Mouse (Mus musculus) forebrain, embryonic 15.5 days (tissue): ENCODE data around the gene Manba. TPM values are rescaled to one million over a fixed set of nuclear protein-coding genes. Genes with fewer than 3 reads are reported as not detected.
"Not testable (repeated sequence)": the region's sequence is repeated elsewhere in the genome, so short reads cannot be mapped to it uniquely, and the experiment has no call there.

Experiments used
- ATAC-seq: fragments of 200-750 bp; cut with Nextera tagmentation; replicated peaks from 2 replicates; pipeline ENCODE4 v1.8.0; 2017; ENCODE audit warnings: mild to moderate bottlenecking, moderate TSS enrichment, moderate library complexity
- H3K27ac ChIP-seq: fragments of 300-500 bp; sonication (generic); replicated peaks from 2 replicates; pipeline ENCODE4 v1.5.1; 2015; ENCODE audit warnings: mild to moderate bottlenecking, inconsistent platforms
- H3K27me3 ChIP-seq: fragments of 300-500 bp; sonication (generic); 2 replicates; pipeline ENCODE4 v1.6.1; 2015; ENCODE audit warnings: inconsistent platforms
- H3K36me3 ChIP-seq: fragments of 300-500 bp; sonication (generic); 2 replicates; pipeline ENCODE4 v1.6.1; 2015; ENCODE audit warnings: mild to moderate bottlenecking, inconsistent platforms
- H3K4me1 ChIP-seq: fragments of 300-500 bp; sonication (generic); 2 replicates; pipeline ENCODE4 v1.6.1; 2015; ENCODE audit warnings: inconsistent platforms
- H3K4me2 ChIP-seq: fragments of 300-500 bp; sonication (generic); replicated peaks from 2 replicates; pipeline ENCODE4 v1.6.1; 2015; ENCODE audit warnings: mild to moderate bottlenecking, inconsistent platforms
- H3K4me3 ChIP-seq: fragments of 300-500 bp; sonication (generic); 2 replicates; pipeline ENCODE4 v1.5.1; 2015; ENCODE audit warnings: mild to moderate bottlenecking, inconsistent platforms
- H3K9ac ChIP-seq: fragments of 300-500 bp; sonication (generic); replicated peaks from 2 replicates; pipeline ENCODE4 v1.6.1; 2015; ENCODE audit warnings: mild to moderate bottlenecking, inconsistent platforms
- H3K9me3 ChIP-seq: fragments of 300-500 bp; sonication (generic); 2 replicates; pipeline ENCODE4 v1.6.1; 2016; ENCODE audit warnings: inconsistent platforms
- WGBS: fragments of 180-500 bp; shearing (Covaris S2); methylation state at CpG from one replicate; pipeline ENCODE4 v1.1.7; 2015; ENCODE audit warnings: mixed read lengths; 5-methylcytosine and 5-hydroxymethylcytosine counted together
- polyA plus RNA-seq: library from polyadenylated mRNA; unstranded; fragments of >200 nt; fragmentation: Nextera tagmentation; extraction: Ambion mirVana; gene quantifications from 2 replicates; pipeline ENCODE4 v1.2.1, GENCODE M21; 2015

The Manba gene
- polyA plus RNA-seq, 1 experiment from 2014 or later = 3.9 TPM

DNA sequence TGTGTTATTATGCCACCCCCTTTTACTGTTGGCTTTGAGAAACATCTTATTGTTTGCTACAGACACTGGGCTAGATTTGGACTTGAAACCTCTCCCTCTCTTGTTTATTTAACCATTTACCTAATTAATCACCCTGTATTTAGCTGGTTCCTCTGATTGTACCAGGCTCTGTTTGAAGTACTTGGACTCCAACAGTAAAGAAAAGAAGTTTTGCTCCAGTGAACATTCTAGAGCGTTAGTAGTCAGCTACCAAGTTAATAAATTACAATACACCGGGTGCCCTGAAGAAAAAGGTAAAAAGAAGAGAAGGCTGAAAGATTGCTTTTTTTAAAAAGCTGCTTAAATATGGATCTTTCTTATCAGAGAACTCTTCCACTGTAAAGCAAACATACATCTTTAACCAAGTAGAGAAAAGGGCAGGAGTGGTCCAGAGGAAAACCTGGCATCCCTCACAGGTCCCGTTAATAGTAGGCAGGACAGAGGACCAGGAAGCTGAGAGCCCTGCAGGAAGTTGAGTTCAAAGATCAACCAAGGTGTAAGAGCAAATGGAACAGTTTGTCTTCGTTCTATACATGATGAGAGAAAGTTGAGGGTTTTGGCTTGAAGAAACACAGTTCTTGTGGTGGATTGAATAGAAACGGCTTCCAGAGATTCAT lies 4.6 kb downstream of the Manba start:
- Histone ChIP-seq H3K4me2 (no peak overlapping the region), H3K4me3 (no peak overlapping the region), H3K4me1 (peaks cover 9% of the 10 kb centered on the region), H3K27ac (no peak overlapping the region), H3K9me3 (no peaks in the 10 kb centered on the region), H3K27me3 (no peaks in the 10 kb centered on the region), H3K36me3 (no peaks in the 10 kb centered on the region), H3K9ac (no peak overlapping the region)
- 83% methylated on average over 5 of the region's 5 CpGs for WGBS
- no peak for ATAC-seq

DNA sequence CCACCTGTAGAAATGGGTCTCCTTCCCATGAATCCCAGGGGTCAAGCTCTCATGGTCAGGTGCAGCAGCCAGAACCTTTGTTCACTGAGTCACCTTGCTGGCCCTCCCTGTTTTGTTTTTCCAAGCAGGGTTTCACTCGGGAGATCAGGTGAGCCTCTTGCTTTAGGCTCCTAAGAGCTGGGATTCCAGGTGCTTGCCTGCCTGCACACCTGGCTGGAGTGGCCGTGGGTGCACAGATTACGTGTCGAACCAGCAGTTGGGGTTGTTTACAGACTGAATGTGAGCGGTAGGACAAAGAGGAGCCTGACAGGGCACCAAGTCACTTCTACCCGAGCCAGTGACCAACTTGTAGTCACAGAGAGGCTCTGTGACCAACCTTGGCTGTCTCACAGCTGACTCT lies 5.7 kb downstream of the Manba start:
- Histone ChIP-seq H3K27ac (no peak overlapping the region), H3K27me3 (no peaks in the 10 kb centered on the region), H3K4me2 (no peak overlapping the region), H3K36me3 (no peaks in the 10 kb centered on the region), H3K9ac (no peak overlapping the region), H3K4me3 (no peak overlapping the region), H3K9me3 (no peaks in the 10 kb centered on the region), H3K4me1 (peaks cover under 1% of the 10 kb centered on the region; the same call in 1 of the 2 replicates)
- WGBS = 88% methylated on average over 6 of the region's 6 CpGs
- ATAC-seq = no peak

DNA sequence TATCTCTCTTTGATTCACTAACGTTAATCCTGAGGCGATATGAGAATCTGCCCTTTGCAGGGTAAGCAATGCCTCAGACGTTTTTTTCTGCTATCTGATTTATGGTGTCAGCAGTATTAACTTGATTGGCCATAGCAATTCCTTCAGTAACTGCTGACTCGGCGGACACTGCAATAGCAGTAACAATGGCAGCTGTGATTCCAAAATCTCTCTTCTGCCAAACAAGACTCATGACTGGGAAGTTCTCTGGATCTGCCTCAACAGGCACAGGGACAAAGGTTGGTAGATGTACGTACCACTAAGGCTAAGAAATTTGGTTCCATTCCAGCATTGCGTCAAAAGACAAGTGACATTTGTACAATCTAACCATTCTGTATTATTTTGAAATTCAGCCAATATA lies 7.9 kb downstream of the Manba start:
- ATAC-seq, H3K4me3 ChIP-seq, H3K36me3 ChIP-seq, H3K9me3 ChIP-seq, H3K27ac ChIP-seq, H3K4me2 ChIP-seq, H3K4me1 ChIP-seq, H3K9ac ChIP-seq, H3K27me3 ChIP-seq: not testable (repeated sequence)
- 82% methylated on average over 7 of the region's 7 CpGs for WGBS

DNA sequence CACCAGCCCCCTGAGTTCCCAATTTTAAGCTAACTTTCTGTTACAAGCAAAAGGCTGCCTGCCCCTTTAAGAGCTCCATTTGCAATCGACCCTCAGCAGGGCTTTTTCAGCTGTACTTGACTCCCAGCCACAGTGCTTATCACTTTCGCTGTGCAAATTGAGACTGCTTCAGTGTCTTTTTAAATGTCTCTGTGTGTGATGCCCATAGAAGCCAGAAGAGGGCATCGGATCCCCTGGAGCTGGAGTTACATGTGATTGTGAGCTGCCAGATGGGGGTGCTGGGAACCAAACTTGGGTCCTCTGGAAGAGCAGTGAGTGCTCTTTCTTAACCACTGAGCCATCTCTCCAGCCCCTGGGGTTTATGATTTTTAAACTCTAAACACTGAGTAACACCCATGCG lies 12.5 kb downstream of the Manba start:
- H3K4me3 ChIP-seq, H3K9me3 ChIP-seq, H3K4me1 ChIP-seq, H3K36me3 ChIP-seq, H3K27me3 ChIP-seq, H3K9ac ChIP-seq, H3K4me2 ChIP-seq, H3K27ac ChIP-seq, ATAC-seq: not testable (repeated sequence)
- 92% methylated on average over 4 of the region's 4 CpGs for WGBS

DNA sequence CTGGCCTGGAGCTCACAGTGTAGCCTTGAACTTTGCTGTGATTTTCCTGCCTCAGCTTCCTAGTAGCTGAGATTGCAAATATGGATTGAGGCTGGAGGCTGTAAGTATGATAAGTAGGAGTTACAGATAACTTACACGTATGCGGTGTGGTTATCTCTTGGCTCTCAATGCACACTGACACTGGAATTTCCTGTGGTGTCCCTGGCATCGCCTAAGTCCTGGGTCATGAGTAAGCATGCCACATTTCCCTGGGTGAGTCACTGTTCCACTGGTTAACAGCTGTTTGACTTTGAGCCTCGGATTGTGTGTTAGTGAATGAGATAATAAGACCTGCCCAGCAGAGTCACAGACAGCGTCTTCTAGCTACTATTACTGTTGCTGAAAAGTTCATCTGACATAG lies 13.5 kb downstream of the Manba start:
- no peaks in the 10 kb centered on the region for H3K4me1 ChIP-seq
- ATAC-seq = no peak
- no peak overlapping the region for H3K4me2 ChIP-seq
- no peak overlapping the region for H3K4me3 ChIP-seq
- no peak overlapping the region for H3K27ac ChIP-seq
- H3K9ac ChIP-seq = no peak overlapping the region
- H3K9me3 ChIP-seq = no peaks in the 10 kb centered on the region
- H3K36me3 ChIP-seq = no peaks in the 10 kb centered on the region
- H3K27me3 ChIP-seq = no peaks in the 10 kb centered on the region
- 90% methylated on average over 5 of the region's 5 CpGs for WGBS

DNA sequence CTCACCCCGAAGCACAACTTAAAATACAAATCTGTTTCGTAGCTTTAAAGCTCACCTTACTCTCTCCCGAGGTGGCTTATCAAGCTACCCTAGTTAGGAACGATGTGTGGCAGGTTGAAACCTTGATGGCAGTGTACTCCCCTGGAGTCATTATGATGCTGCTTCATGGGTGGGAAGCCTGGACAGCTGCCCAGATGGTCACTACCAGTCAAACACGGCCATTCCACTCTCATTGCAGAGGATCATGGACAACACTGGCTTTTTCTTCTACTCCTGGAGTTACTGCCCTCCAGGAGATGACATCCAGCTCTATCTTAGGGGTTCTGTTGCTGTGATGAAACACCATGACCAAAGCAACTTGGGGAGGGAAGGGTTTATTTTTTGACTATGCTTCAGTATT lies 17.7 kb downstream of the Manba start:
- ATAC-seq = no peak
- Histone ChIP-seq H3K36me3 (no peaks in the 10 kb centered on the region), H3K9me3 (no peaks in the 10 kb centered on the region), H3K27me3 (no peaks in the 10 kb centered on the region), H3K4me3 (no peak overlapping the region), H3K9ac (no peak overlapping the region), H3K4me1 (no peaks in the 10 kb centered on the region), H3K4me2 (no peak overlapping the region), H3K27ac (no peak overlapping the region)
- 88% methylated on average over 5 of the region's 5 CpGs for WGBS

DNA sequence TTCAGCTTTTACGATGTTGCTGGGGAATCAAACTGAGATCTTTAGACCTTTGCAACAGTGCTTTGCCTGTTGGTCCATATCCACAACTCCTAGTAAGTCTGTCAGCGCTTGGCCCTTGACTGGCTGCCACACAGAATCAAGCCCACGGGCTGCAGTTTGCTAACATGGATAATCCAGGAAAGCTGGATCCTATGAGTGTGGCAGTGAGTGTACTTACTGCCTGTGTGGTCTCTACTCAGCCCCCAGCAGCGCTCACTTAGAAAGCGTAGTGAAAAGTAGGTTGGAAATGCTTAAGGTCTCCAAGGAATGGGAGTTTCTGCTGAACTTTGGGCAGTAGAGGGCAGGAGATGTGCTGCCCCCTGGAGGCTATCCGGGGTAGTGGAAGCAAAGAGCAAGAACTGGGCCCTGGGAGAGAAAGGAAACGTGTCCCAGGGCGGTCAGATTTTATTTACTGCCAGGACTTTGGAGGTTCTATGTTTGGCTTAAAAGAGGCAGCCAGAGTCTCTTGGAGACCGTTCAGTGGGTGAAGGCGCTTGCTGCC lies 20.0 kb downstream of the Manba start:
- Histone ChIP-seq H3K4me2 (no peak overlapping the region), H3K36me3 (no peaks in the 10 kb centered on the region), H3K27ac (no peak overlapping the region), H3K9ac (no peak overlapping the region), H3K4me1 (no peaks in the 10 kb centered on the region), H3K4me3 (no peak overlapping the region), H3K27me3 (no peaks in the 10 kb centered on the region), H3K9me3 (no peaks in the 10 kb centered on the region)
- WGBS = 57% methylated on average over 10 of the region's 10 CpGs
- no peak for ATAC-seq

DNA sequence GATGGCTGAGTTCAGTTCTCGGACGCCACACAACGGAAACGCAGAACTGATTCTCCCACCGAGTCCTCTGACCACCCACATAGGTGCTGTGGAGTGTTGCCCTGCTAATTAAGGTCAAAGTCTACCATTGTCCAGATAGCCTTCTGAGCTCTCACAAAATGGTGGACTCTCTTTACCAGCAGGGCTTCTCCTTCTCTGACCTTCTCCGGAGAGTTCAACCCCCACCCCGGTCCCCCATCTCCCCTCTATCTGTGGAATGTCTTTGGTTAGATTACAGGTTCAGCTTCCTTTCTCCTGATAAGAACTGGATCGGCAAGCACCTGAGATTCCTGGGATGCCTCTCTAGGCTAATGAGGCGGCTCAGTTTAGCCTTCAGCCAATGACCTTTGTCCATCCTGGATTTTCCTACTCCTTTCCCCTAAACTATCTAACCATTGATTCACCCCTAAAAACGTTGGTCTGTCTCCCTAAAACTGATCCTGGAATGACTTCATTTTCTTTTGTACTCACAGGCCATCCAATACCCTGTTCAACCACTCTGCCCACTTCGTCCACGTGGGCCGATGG lies 20.6 kb downstream of the Manba start:
- H3K9ac ChIP-seq = no peak overlapping the region
- no peaks in the 10 kb centered on the region for H3K4me1 ChIP-seq
- no peaks in the 10 kb centered on the region for H3K27me3 ChIP-seq
- no peak for ATAC-seq
- H3K4me2 ChIP-seq = no peak overlapping the region
- no peaks in the 10 kb centered on the region for H3K9me3 ChIP-seq
- H3K4me3 ChIP-seq = no peak overlapping the region
- WGBS = 87% methylated on average over 13 of the region's 13 CpGs
- no peaks in the 10 kb centered on the region for H3K36me3 ChIP-seq
- H3K27ac ChIP-seq = no peak overlapping the region

DNA sequence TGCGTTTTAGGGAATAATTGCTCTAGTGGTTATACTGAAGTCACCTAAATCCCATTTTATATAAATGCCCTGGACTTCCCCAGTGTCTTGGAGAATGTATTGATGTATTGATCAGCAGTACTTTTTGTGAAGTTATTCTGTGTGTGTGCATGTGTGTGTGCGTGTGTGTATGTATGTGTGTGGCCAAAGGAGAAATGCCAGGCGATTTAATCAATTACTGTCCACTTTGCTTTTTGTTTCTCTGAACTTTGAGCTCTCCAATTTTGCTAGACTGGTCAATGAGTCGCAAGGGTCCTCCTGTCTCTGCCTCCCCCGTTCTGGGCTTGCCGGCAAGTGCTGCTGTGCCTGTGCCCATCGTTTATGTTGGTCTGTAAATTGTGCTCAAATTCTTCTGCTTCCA lies 22.1 kb downstream of the Manba start:
- no peak for ATAC-seq
- WGBS = 92% methylated on average over 7 of the region's 7 CpGs
- H3K27ac ChIP-seq = no peak overlapping the region

DNA sequence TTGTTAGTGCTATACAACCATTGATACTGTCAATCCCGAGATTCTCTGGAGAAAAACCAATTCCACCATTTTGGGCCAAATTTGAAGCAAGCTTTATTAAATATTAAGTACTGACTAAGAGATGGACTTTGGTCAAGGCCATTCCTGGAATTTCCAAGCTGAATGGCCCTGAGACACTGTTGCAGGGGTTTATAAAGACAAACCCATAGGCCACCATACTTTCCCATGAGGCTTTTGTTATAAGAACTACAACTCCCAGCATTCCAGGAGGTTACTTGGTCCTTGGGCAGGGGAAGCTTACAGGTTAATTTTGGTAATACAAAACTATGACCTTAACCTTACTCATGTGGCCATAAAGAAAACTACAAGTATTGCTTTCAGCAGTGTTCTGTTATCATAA lies 22.8 kb downstream of the Manba start:
- WGBS = 86% methylated on average over 1 of the region's 1 CpGs
- Histone ChIP-seq H3K27ac (no peak overlapping the region), H3K4me2 (no peak overlapping the region), H3K9me3 (no peaks in the 10 kb centered on the region), H3K36me3 (no peaks in the 10 kb centered on the region), H3K4me3 (no peak overlapping the region), H3K27me3 (no peaks in the 10 kb centered on the region), H3K9ac (no peak overlapping the region), H3K4me1 (peaks cover under 1% of the 10 kb centered on the region; the same call in 1 of the 2 replicates)
- no peak for ATAC-seq

More for the DNA sequence above, 22.1 kb downstream of the Manba start:
- no peaks in the 10 kb centered on the region for H3K9me3 ChIP-seq
- no peak overlapping the region for H3K4me2 ChIP-seq
- no peaks in the 10 kb centered on the region for H3K36me3 ChIP-seq
- H3K4me3 ChIP-seq = no peak overlapping the region
- no peaks in the 10 kb centered on the region for H3K4me1 ChIP-seq
- H3K9ac ChIP-seq = no peak overlapping the region
- no peaks in the 10 kb centered on the region for H3K27me3 ChIP-seq

DNA sequence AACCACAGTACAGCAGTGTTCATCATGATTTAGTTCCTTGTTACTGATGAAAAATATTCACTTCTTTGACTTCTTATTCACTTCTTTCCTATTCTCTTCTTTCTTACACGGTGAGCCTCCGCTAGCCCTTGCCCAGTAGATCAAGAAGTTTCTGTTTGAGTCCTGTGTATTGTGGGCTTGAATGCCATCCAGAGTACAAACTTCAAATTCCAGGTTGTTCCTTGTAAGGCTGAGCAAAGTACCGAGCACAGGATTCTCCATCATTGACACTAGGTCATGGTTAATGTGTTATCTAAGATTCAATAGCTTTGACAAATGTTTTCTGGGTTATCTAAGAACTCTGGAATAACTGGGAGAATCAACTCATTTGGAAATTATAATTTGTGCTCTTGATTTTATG lies 25.0 kb downstream of the Manba start:
- peaks cover 3% of the 10 kb centered on the region; the same call in 1 of the 2 replicates for H3K4me1 ChIP-seq
- no peaks in the 10 kb centered on the region for H3K27me3 ChIP-seq
- no peak for ATAC-seq
- WGBS = 91% methylated on average over 3 of the region's 3 CpGs
- no peaks in the 10 kb centered on the region for H3K9me3 ChIP-seq
- no peak overlapping the region for H3K4me3 ChIP-seq
- H3K9ac ChIP-seq = no peak overlapping the region
- H3K4me2 ChIP-seq = no peak overlapping the region
- H3K27ac ChIP-seq = no peak overlapping the region
- H3K36me3 ChIP-seq = no peaks in the 10 kb centered on the region

DNA sequence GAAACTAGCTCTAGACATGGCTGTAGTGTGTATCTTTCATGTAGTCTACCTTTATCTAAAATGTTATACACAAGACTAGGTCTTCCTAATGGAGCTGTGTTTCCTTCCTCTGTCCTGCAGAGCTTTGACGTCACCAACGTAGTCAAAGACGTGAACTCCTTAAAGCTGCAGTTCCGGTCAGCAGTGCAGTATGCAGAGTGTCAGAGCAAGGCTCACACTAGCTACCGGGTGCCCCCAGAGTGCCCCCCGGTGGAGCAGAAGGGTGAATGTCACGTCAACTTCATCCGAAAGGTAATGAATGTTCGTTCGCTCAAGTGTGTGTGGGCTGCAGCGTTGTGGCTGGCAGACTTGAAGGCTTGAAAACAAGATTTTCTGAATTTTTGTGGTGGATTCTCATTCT lies 26.3 kb downstream of the Manba start:
- Histone ChIP-seq H3K4me1 (peaks cover 3% of the 10 kb centered on the region; the same call in 1 of the 2 replicates), H3K27me3 (no peaks in the 10 kb centered on the region), H3K4me2 (no peak overlapping the region), H3K4me3 (no peak overlapping the region), H3K36me3 (no peaks in the 10 kb centered on the region), H3K27ac (no peak overlapping the region), H3K9me3 (no peaks in the 10 kb centered on the region), H3K9ac (no peak overlapping the region)
- no peak for ATAC-seq
- 57% methylated on average over 11 of the region's 11 CpGs for WGBS

DNA sequence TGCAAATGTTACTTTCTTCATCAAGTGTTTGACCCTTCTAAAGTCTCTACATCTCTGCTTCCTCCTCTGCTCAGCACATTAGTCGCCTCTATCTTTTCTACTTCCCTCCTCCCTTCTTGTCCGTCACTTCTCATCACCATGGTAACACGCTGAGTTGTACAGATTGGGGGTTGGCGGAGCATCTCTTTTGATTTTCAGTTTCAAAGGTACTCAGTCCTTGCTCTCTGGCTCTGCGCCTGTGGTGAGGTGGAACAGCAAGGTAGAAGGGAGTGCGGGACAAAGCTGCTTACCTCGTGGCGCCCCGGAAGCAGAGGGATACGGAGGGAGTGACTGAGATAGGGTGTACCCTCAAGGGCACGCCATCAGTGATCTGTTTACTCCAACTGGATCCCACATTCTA lies 27.9 kb downstream of the Manba start:
- 33% methylated on average over 11 of the region's 11 CpGs for WGBS

More for the DNA sequence above, 27.9 kb downstream of the Manba start:
- Histone ChIP-seq H3K4me2 (peak overlapping the region; percentile 29), H3K4me3 (peak overlapping the region; percentile 20), H3K27ac (no peak overlapping the region; the same call in 1 of the 2 replicates), H3K9me3 (no peaks in the 10 kb centered on the region), H3K36me3 (no peaks in the 10 kb centered on the region), H3K27me3 (no peaks in the 10 kb centered on the region), H3K4me1 (peaks cover 3% of the 10 kb centered on the region; the same call in 1 of the 2 replicates), H3K9ac (no peak overlapping the region)
- ATAC-seq = peak; percentile 87
